Mouse (Mus musculus) ES-E14 (cell line): ENCODE results near the gene Bcl11b. TPM values are rescaled to one million over a fixed set of nuclear protein-coding genes. Genes with fewer than 3 reads are reported as not detected.

ENCODE experiments used
- DNase-seq: peaks from one replicate; pipeline ENCODE4 v3.0.0-alpha.2; 2013; ENCODE audit warnings: low read depth, low spot score
- H3K27ac ChIP-seq: 2 replicates; pipeline ENCODE4 v1.5.1; 2012; ENCODE audit warnings: low read depth, mild to moderate bottlenecking, low read length, moderate library complexity, mixed read lengths; ENCODE audit not compliant: poor library complexity, insufficient read depth, severe bottlenecking
- H3K36me3 ChIP-seq: 2 replicates; pipeline ENCODE4 v1.6.1; 2012; ENCODE audit warnings: mild to moderate bottlenecking, low read length, moderate library complexity, mixed read lengths; ENCODE audit not compliant: control insufficient read depth, poor library complexity, insufficient read depth, severe bottlenecking
- H3K4me1 ChIP-seq, 2 experiments: fragments of 150-350 bp in 1 of 2; sonication (generic) in 1 of 2; 2 replicates each; pipeline ENCODE4 v1.6.1; 2012; ENCODE audit warnings: low read length in 2 of 2, mild to moderate bottlenecking in 1 of 2, mixed read lengths in 1 of 2; ENCODE audit not compliant: control insufficient read depth in 2 of 2, insufficient read depth in 2 of 2, poor library complexity in 1 of 2
- H3K4me3 ChIP-seq, 2 experiments: fragments of 150-350 bp in 1 of 2; sonication (generic) in 1 of 2; 2 replicates each; pipeline ENCODE4 v1.5.1; 2012; ENCODE audit warnings: low read length in 2 of 2, low read depth in 1 of 2, mild to moderate bottlenecking in 1 of 2, mixed read lengths in 1 of 2; ENCODE audit not compliant: insufficient read depth in 1 of 2, poor library complexity in 1 of 2, severe bottlenecking in 1 of 2
- H3K9ac ChIP-seq: 2 replicates; pipeline ENCODE4 v1.6.1; 2012; ENCODE audit warnings: low read depth, mild to moderate bottlenecking, low read length, mixed read lengths; ENCODE audit not compliant: poor library complexity, insufficient read depth, severe bottlenecking
- H3K9me3 ChIP-seq: fragments of 150-350 bp; sonication (generic); 2 replicates; pipeline ENCODE4 v1.6.1; 2012; ENCODE audit warnings: low read depth, mild to moderate bottlenecking, low read length; ENCODE audit not compliant: control insufficient read depth, insufficient read depth
- CHD2 ChIP-seq: IDR thresholded peaks from 2 replicates; pipeline ENCODE4 v1.6.1; 2014; ENCODE audit warnings: mild to moderate bottlenecking, low read depth, low read length, inconsistent platforms
- HCFC1 ChIP-seq: IDR thresholded peaks from 2 replicates; pipeline ENCODE4 v1.6.1; 2012; ENCODE audit warnings: low read length, inconsistent platforms, borderline replicate concordance; ENCODE audit not compliant: insufficient read depth
- MAFK ChIP-seq: IDR thresholded peaks from 2 replicates; pipeline ENCODE4 v1.6.1; 2014; ENCODE audit warnings: mild to moderate bottlenecking, low read depth, low read length, inconsistent platforms; ENCODE audit not compliant: insufficient read depth
- ZC3H11A ChIP-seq: IDR thresholded peaks from 2 replicates; pipeline ENCODE4 v1.6.1; 2012; ENCODE audit warnings: low read depth, mild to moderate bottlenecking, inconsistent platforms, low read length, borderline replicate concordance
- ZNF384 ChIP-seq: IDR thresholded peaks from 2 replicates; pipeline ENCODE4 v1.6.1; 2012; ENCODE audit warnings: low read depth, low read length, inconsistent platforms
- in situ Hi-C, 2 experiments: fragments of 600-800 bp; cut with MboI; formaldehyde crosslinking; loops; one replicate each; pipeline ENCODE4 v1.15.1; 2025; ENCODE audit warnings: low sequenced_read_pairs in 2 of 2, inconsistent platforms in 1 of 2; ENCODE audit not compliant: unreplicated experiment in 2 of 2
- total RNA-seq: library from RNA; depleted of rRNA; stranded (reverse); fragments of 300-350 nt; gene quantifications from 2 replicates; pipeline ENCODE4 v1.2.3, GENCODE M21; 2012

The Bcl11b gene
- total RNA-seq, 1 experiment = 0.85 TPM

DNA sequence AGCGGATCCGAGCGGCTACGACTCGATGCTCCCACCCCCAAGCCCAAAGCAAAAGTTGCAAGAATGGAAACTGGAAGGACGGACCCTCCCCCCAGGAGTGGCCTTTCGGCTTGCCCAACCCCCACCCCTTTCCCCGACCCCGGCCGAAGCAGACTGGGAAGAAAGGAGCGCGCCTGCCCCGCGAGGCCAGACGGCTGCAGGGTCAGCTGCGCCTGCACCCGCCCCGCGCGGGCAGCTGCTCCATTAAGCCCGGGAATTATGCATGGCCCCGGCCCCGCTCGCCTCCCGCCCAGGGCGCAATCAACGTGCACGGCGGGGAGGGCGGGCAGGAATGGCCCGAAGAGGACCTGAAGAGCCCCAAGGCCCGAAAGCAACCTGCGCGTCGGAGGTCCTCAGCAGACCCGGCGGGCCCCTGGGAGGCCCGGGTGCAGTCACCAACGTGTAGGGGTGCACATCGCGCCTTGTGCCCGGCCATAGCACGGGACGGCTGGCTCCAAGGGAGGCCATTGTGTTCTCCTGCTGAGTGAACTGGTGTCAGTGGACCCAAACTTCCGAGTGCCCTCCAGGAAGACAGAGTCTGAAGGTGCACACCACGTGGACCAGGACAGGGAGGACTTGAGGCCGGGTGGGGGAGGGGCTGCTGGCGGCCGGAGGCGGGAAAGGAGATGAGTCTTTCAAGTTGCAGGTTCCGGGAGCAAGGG is 23.0 kb downstream of the Bcl11b start:
- no peak for DNase-seq
- Histone ChIP-seq H3K36me3 (no peaks in the 10 kb centered on the region), H3K9ac (peak overlapping the region; percentile 69), H3K4me1 (peaks cover 5 to 18% of the 10 kb centered on the region in 2 experiments; a peak in 3 of 4 replicates), H3K27ac (0 out of 2 replicates have a peak overlapping the region, but pooled peaks have one; percentile 14), H3K4me3 (peak overlapping the region; percentile 65 to 73), H3K9me3 (no peaks in the 10 kb centered on the region)
- in situ Hi-C loops = no loop called here
- no peak for TF ChIP-seq ZNF384
- no peak for TF ChIP-seq HCFC1
- no peak for TF ChIP-seq CHD2
- TF ChIP-seq MAFK = no peak
- TF ChIP-seq ZC3H11A = no peak

DNA sequence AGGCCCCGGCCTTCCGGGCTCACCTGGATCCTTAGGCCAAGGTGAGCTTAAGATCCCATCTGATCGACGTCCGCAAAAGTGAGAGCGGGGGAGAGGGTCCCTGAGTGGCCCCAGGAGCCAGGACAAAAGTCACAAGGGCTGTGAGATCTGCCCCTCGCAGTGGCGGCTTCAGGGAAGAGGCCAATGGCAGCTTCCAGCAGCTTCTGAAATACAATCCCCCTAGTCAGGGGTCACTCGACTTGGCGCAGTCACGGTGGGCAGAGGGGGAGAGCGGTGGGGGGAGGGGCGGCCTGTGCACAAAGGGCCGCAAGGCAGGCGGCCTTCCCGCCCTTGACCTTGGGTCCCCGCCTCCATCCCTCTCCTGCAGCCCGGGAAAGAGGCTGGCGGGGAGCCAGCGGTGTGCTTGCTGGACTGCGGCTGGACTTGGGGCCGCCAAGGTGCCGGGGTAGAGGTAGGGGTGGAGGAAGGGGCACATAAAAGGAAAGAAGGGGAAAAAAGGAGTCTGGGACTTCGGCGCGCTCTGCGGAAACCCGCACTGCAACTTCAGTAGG is 23.6 kb downstream of the Bcl11b start:
- no peak for DNase-seq
- Histone ChIP-seq H3K9ac (peak overlapping the region; percentile 33; the same call in 1 of the 2 replicates), H3K36me3 (no peaks in the 10 kb centered on the region), H3K27ac (0 out of 2 replicates have a peak overlapping the region, but pooled peaks have one; percentile 14), H3K4me1 (peaks cover 5 to 18% of the 10 kb centered on the region in 2 experiments; a peak in 3 of 4 replicates), H3K4me3 (peak overlapping the region; percentile 65 to 73), H3K9me3 (no peaks in the 10 kb centered on the region)
- in situ Hi-C loops = no loop called here
- TF ChIP-seq ZNF384 (no peak), MAFK (no peak), ZC3H11A (no peak), HCFC1 (no peak), CHD2 (no peak)

- H3K9me3 ChIP-seq = no peaks in the 10 kb centered on the region
- H3K36me3 ChIP-seq = no peaks in the 10 kb centered on the region
- in situ Hi-C loops = no loop called here
- no peak for TF ChIP-seq ZC3H11A
- TF ChIP-seq CHD2 = no peak
- TF ChIP-seq MAFK = no peak
- no peak for TF ChIP-seq HCFC1
- no peak for TF ChIP-seq ZNF384
- no peak for DNase-seq
- peaks cover 5 to 18% of the 10 kb centered on the region in 2 experiments; a peak in 3 of 4 replicates for H3K4me1 ChIP-seq
- no peak overlapping the region for H3K9ac ChIP-seq
- H3K4me3 ChIP-seq = no peak overlapping the region
- no peak overlapping the region for H3K27ac ChIP-seq
These were observed 24.6 kb downstream of the Bcl11b start for GRCm38 (mm10) chr12:107978736-107979255.

GRCm38 (mm10) chr12:107978063-107978462 is 25.3 kb downstream of the Bcl11b start:
- Histone ChIP-seq H3K36me3 (no peaks in the 10 kb centered on the region), H3K4me1 (peaks cover 5 to 18% of the 10 kb centered on the region in 2 experiments; a peak in 3 of 4 replicates), H3K27ac (no peak overlapping the region), H3K9ac (no peak overlapping the region), H3K4me3 (0 out of 4 replicates have a peak overlapping the region, but pooled peaks of 1 of the 2 experiments have one; percentile 0), H3K9me3 (no peaks in the 10 kb centered on the region)
- no peak for DNase-seq
- TF ChIP-seq HCFC1 (no peak), ZC3H11A (no peak), MAFK (no peak), ZNF384 (no peak)
- in situ Hi-C loops = no loop called here
